Mouse (Mus musculus): ENCODE measurements at regions not wholly inside any gene's neighbourhood (a gene's known extent, or its start where the extent isn't known, plus 50 kb on each side); places are given as distances from the start of the nearest gene placed in this dataset.

GRCm38 (mm10) chr3:149993199-149993598 lies 1002.8 kb upstream of the Adgrl2 start:
- no peak for DNase-seq (ENCODE audit: low read depth, low spot score)

- DNase-seq (ENCODE audit: low read depth, low spot score): no peak
These were observed 997.4 kb upstream of the Adgrl2 start for GRCm38 (mm10) chr3:149987801-149988200.

- DNase-seq (ENCODE audit: low read depth, low spot score): no peak
These were observed 966.6 kb upstream of the Adgrl2 start for GRCm38 (mm10) chr3:149956993-149957392.

GRCm38 (mm10) chr3:149936197-149936596 lies 945.8 kb upstream of the Adgrl2 start:
- no peak for DNase-seq (ENCODE audit: low read depth, low spot score)

- no peak for DNase-seq (ENCODE audit: low read depth, low spot score)
These were observed 944.5 kb upstream of the Adgrl2 start for GRCm38 (mm10) chr3:149934832-149935231.

GRCm38 (mm10) chr3:149928456-149929360 lies 938.4 kb upstream of the Adgrl2 start:
- no peak for DNase-seq (ENCODE audit: low read depth, low spot score)

GRCm38 (mm10) chr3:149920206-149920605 lies 929.9 kb upstream of the Adgrl2 start:
- DNase-seq (ENCODE audit: low read depth, low spot score): no peak

- no peak for DNase-seq (ENCODE audit: low read depth, low spot score)
These were observed 927.8 kb upstream of the Adgrl2 start for GRCm38 (mm10) chr3:149918201-149918600.

- no peak for DNase-seq (ENCODE audit: low read depth, low spot score)
These were observed 920.4 kb upstream of the Adgrl2 start for GRCm38 (mm10) chr3:149910721-149911120.

- no peak for DNase-seq (ENCODE audit: low read depth, low spot score)
These were observed 911.4 kb upstream of the Adgrl2 start for GRCm38 (mm10) chr3:149901783-149902182.

GRCm38 (mm10) chr3:149876553-149876952 lies 886.2 kb upstream of the Adgrl2 start:
- no peak for DNase-seq (ENCODE audit: low read depth, low spot score)

GRCm38 (mm10) chr3:149865945-149866344 lies 875.6 kb upstream of the Adgrl2 start:
- no peak for DNase-seq (ENCODE audit: low read depth, low spot score)

- no peak for DNase-seq (ENCODE audit: low read depth, low spot score)
These were observed 856.7 kb upstream of the Adgrl2 start for GRCm38 (mm10) chr3:149846941-149847539.

GRCm38 (mm10) chr3:149845826-149846486 lies 855.6 kb upstream of the Adgrl2 start:
- DNase-seq (ENCODE audit: low read depth, low spot score): no peak

GRCm38 (mm10) chr3:149845083-149845825 lies 854.9 kb upstream of the Adgrl2 start:
- DNase-seq (ENCODE audit: low read depth, low spot score): no peak

GRCm38 (mm10) chr3:149837921-149838320 lies 847.6 kb upstream of the Adgrl2 start:
- no peak for DNase-seq (ENCODE audit: low read depth, low spot score)

- DNase-seq (ENCODE audit: low read depth, low spot score): no peak
These were observed 846.3 kb upstream of the Adgrl2 start for GRCm38 (mm10) chr3:149836467-149837233.

GRCm38 (mm10) chr3:149827181-149827580 lies 836.8 kb upstream of the Adgrl2 start:
- DNase-seq (ENCODE audit: low read depth, low spot score): no peak

GRCm38 (mm10) chr3:149826757-149827156 lies 836.4 kb upstream of the Adgrl2 start:
- DNase-seq (ENCODE audit: low read depth, low spot score): no peak

- no peak for DNase-seq (ENCODE audit: low read depth, low spot score)
These were observed 830.3 kb upstream of the Adgrl2 start for GRCm38 (mm10) chr3:149820670-149821069.

- no peak for DNase-seq (ENCODE audit: low read depth, low spot score)
These were observed 829.5 kb upstream of the Adgrl2 start for GRCm38 (mm10) chr3:149819863-149820262.

Data from embryo, embryonic 11.5 days (tissue).